Mouse (Mus musculus) heart, adult 2 months (tissue): ENCODE measurements around the gene Ccdc12. TPM values are rescaled to one million over a fixed set of nuclear protein-coding genes. Genes with fewer than 3 reads are reported as not detected.

ENCODE experiments used
- DNase-seq, 2 experiments: peaks; one replicate each; pipeline ENCODE4 v3.0.0; 2021
- H3K27ac ChIP-seq: fragments of 200-600 bp; 2 replicates; pipeline ENCODE4 v1.8.1; 2022
- H3K27me3 ChIP-seq: fragments of 200-500 bp; 2 replicates; pipeline ENCODE4 v1.6.1; 2012; ENCODE audit warnings: mild to moderate bottlenecking, low read length, inconsistent platforms, mixed read lengths; ENCODE audit not compliant: control insufficient read depth, insufficient read depth
- H3K36me3 ChIP-seq: fragments of 200-500 bp; 2 replicates; pipeline ENCODE4 v1.6.1; 2012; ENCODE audit warnings: low read length, inconsistent platforms; ENCODE audit not compliant: control insufficient read depth, insufficient read depth
- H3K4me1 ChIP-seq: fragments of 200-500 bp; 2 replicates; pipeline ENCODE4 v1.6.1; 2011; ENCODE audit warnings: low read length; ENCODE audit not compliant: control insufficient read depth, insufficient read depth
- H3K4me3 ChIP-seq: fragments of 200-600 bp; 2 replicates; pipeline ENCODE4 v1.8.1; 2022
- H3K79me2 ChIP-seq: fragments of 200-500 bp; replicated peaks from 2 replicates; pipeline ENCODE4 v1.6.1; 2012; ENCODE audit warnings: mild to moderate bottlenecking, inconsistent platforms, low read length, moderate library complexity, mixed read lengths; ENCODE audit not compliant: control insufficient read depth, insufficient read depth
- H3K9ac ChIP-seq: fragments of 200-500 bp; 2 replicates; pipeline ENCODE4 v1.6.1; 2012; ENCODE audit warnings: low read depth, mild to moderate bottlenecking, control low read depth, inconsistent platforms, low read length, mixed read lengths
- CTCF ChIP-seq: fragments of 200-600 bp; IDR thresholded peaks from 2 replicates; pipeline ENCODE4 v1.8.1; 2022; ENCODE audit warnings: antibody characterized with exemption, mild to moderate bottlenecking, moderate library complexity
- EP300 ChIP-seq: fragments of 200-500 bp; IDR thresholded peaks from 2 replicates; pipeline ENCODE4 v1.6.1; 2011; ENCODE audit warnings: low read depth, low read length, control low read depth; ENCODE audit not compliant: insufficient read depth
- POLR2A ChIP-seq: fragments of 200-500 bp; IDR thresholded peaks from 2 replicates; pipeline ENCODE4 v1.6.1; 2011; ENCODE audit warnings: mild to moderate bottlenecking, low read depth, low read length, control low read depth; ENCODE audit not compliant: insufficient read depth
- whole genome bisulfite sequencing: fragments of 180-500 bp; shearing (Covaris S2); methylation state at CpG from one replicate; pipeline ENCODE4 v1.1.7; 2018; 5-methylcytosine and 5-hydroxymethylcytosine counted together
- intact Hi-C: fragments of 180-260 bp; cut with DNase I; formaldehyde crosslinking; loops from one replicate; pipeline ENCODE4 v1.15.1; 2025
- polyA plus RNA-seq: library from polyadenylated mRNA; depleted of rRNA; stranded (reverse); fragments of >200 nt; gene quantifications from 2 replicates; pipeline ENCODE4 v1.2.3, GENCODE M21; 2012
- total RNA-seq, 2 experiments: library from RNA; stranded (reverse); gene quantifications; 2 replicates each; pipeline ENCODE4 v1.2.3; 2021

Ccdc12 gene
- total and polyA plus RNA-seq, 3 experiments: 54.1 to 94.8 (median 66.1) TPM

GRCm38 (mm10) chr9:110716775-110717174 is 60.5 kb downstream of the Ccdc12 start:
- 26% methylated on average over 4 of the region's 4 CpGs for WGBS
- intact Hi-C loops: loop anchor here (1.0 kb wide), 3 partner anchors 43 to 155 kb away; no protein-coding TSS in a partner anchor
- peak; percentile 83 for TF ChIP-seq CTCF
- TF ChIP-seq POLR2A: no peak
- peak; percentile 73; the same call in 1 of the 2 replicates for TF ChIP-seq EP300
- Histone ChIP-seq H3K27me3 (no peaks in the 10 kb centered on the region), H3K4me1 (peaks cover 1% of the 10 kb centered on the region; the same call in 1 of the 2 replicates), H3K4me3 (no peak overlapping the region), H3K36me3 (no peaks in the 10 kb centered on the region), H3K79me2 (no peaks in the 10 kb centered on the region), H3K9ac (no peak overlapping the region), H3K27ac (no peak overlapping the region)
- peak; percentile 62 to 67 for DNase-seq

- H3K27me3 ChIP-seq: no peaks in the 10 kb centered on the region
- no peaks in the 10 kb centered on the region for H3K36me3 ChIP-seq
- DNase-seq: no peak
- peaks cover 1% of the 10 kb centered on the region; the same call in 1 of the 2 replicates for H3K4me1 ChIP-seq
- intact Hi-C loops: no loop called here
- no peak overlapping the region for H3K27ac ChIP-seq
- WGBS: 67% methylated on average over 6 of the region's 6 CpGs
- H3K79me2 ChIP-seq: no peaks in the 10 kb centered on the region
- H3K4me3 ChIP-seq: no peak overlapping the region
- no peak for TF ChIP-seq CTCF
- TF ChIP-seq POLR2A: no peak
- no peak for TF ChIP-seq EP300
- no peak overlapping the region for H3K9ac ChIP-seq
Measured at GRCm38 (mm10) chr9:110718071-110718470, 61.8 kb downstream of the Ccdc12 start.

GRCm38 (mm10) chr9:110718810-110719209 is 62.5 kb downstream of the Ccdc12 start:
- Histone ChIP-seq H3K79me2 (no peaks in the 10 kb centered on the region), H3K36me3 (no peaks in the 10 kb centered on the region), H3K4me1 (peaks cover 1% of the 10 kb centered on the region; the same call in 1 of the 2 replicates), H3K27me3 (no peaks in the 10 kb centered on the region), H3K27ac (no peak overlapping the region), H3K9ac (no peak overlapping the region), H3K4me3 (no peak overlapping the region)
- intact Hi-C loops: no loop called here
- TF ChIP-seq CTCF: no peak
- no peak for TF ChIP-seq EP300
- TF ChIP-seq POLR2A: no peak
- 81% methylated on average over 3 of the region's 3 CpGs for WGBS
- DNase-seq: no peak

- H3K79me2 ChIP-seq: no peaks in the 10 kb centered on the region
- WGBS: 70% methylated on average over 5 of the region's 5 CpGs
- H3K4me3 ChIP-seq: no peak overlapping the region
- peaks cover 1% of the 10 kb centered on the region; the same call in 1 of the 2 replicates for H3K4me1 ChIP-seq
- intact Hi-C loops: no loop called here
- no peak overlapping the region for H3K27ac ChIP-seq
- no peaks in the 10 kb centered on the region for H3K36me3 ChIP-seq
- TF ChIP-seq EP300 (no peak), CTCF (no peak), POLR2A (no peak)
- DNase-seq: no peak
- no peak overlapping the region for H3K9ac ChIP-seq
- no peaks in the 10 kb centered on the region for H3K27me3 ChIP-seq
Measured at GRCm38 (mm10) chr9:110719977-110720376, 63.7 kb downstream of the Ccdc12 start.

GRCm38 (mm10) chr9:110722060-110722459 is 65.8 kb downstream of the Ccdc12 start:
- Histone ChIP-seq H3K27ac (no peak overlapping the region), H3K4me1 (peaks cover 2% of the 10 kb centered on the region; the same call in 1 of the 2 replicates), H3K9ac (no peak overlapping the region), H3K4me3 (no peak overlapping the region), H3K79me2 (no peaks in the 10 kb centered on the region), H3K27me3 (no peaks in the 10 kb centered on the region), H3K36me3 (no peaks in the 10 kb centered on the region)
- intact Hi-C loops: no loop called here
- whole genome bisulfite sequencing: 87% methylated on average over 10 of the region's 10 CpGs
- no peak for DNase-seq
- TF ChIP-seq EP300 (no peak), POLR2A (no peak), CTCF (no peak)

GRCm38 (mm10) chr9:110725721-110726135 is 69.4 kb downstream of the Ccdc12 start:
- 25% methylated on average over 9 of the region's 9 CpGs for WGBS
- TF ChIP-seq CTCF (no peak), EP300 (no peak), POLR2A (no peak)
- no peaks in the 10 kb centered on the region for H3K27me3 ChIP-seq
- no peaks in the 10 kb centered on the region for H3K36me3 ChIP-seq
- no peak overlapping the region for H3K4me3 ChIP-seq
- peaks cover 2% of the 10 kb centered on the region; the same call in 1 of the 2 replicates for H3K4me1 ChIP-seq
- peak in 1 of 2 experiments; percentile 60 for DNase-seq
- no peaks in the 10 kb centered on the region for H3K79me2 ChIP-seq
- H3K9ac ChIP-seq: no peak overlapping the region
- no peak overlapping the region for H3K27ac ChIP-seq
- intact Hi-C loops: no loop called here

- intact Hi-C loops: no loop called here
Measured at GRCm38 (mm10) chr9:110726867-110727266, 70.6 kb downstream of the Ccdc12 start.

More at GRCm38 (mm10) chr9:110726867-110727266, 70.6 kb downstream of the Ccdc12 start:
- Histone ChIP-seq H3K4me1 (peaks cover 2% of the 10 kb centered on the region; the same call in 1 of the 2 replicates), H3K27ac (no peak overlapping the region), H3K36me3 (no peaks in the 10 kb centered on the region), H3K27me3 (no peaks in the 10 kb centered on the region), H3K79me2 (no peaks in the 10 kb centered on the region), H3K9ac (no peak overlapping the region), H3K4me3 (no peak overlapping the region)
- WGBS: 58% methylated on average over 31 of the region's 33 CpGs
- no peak for TF ChIP-seq EP300
- DNase-seq: no peak
